Mouse (Mus musculus) liver, embryonic 14.5 days (tissue): ENCODE results near the gene Fubp1. TPM values are rescaled to one million over a fixed set of nuclear protein-coding genes. Genes with fewer than 3 reads are reported as not detected.

Source experiments
- ATAC-seq: fragments of 200-750 bp; cut with Nextera tagmentation; 2 replicates; pipeline ENCODE4 v1.8.0; 2017; ENCODE audit warnings: moderate number of reproducible peaks, mild to moderate bottlenecking, moderate library complexity; ENCODE audit not compliant: insufficient read depth
- DNase-seq, 3 experiments: peaks; one replicate each; pipeline ENCODE4 v3.0.0-alpha.2; 2012 to 2013; ENCODE audit warnings: low read depth in 3 of 3, low spot score in 3 of 3
- H3K27ac ChIP-seq: fragments of 300-500 bp; sonication (generic); 2 replicates; pipeline ENCODE4 v1.5.1; 2014; ENCODE audit warnings: moderate library complexity, mild to moderate bottlenecking, control low read depth, inconsistent platforms
- H3K27me3 ChIP-seq: fragments of 300-500 bp; sonication (generic); 2 replicates; pipeline ENCODE4 v1.6.1; 2014; ENCODE audit warnings: mild to moderate bottlenecking, low read length, moderate library complexity; ENCODE audit not compliant: control insufficient read depth, insufficient read depth
- H3K36me3 ChIP-seq: fragments of 300-500 bp; sonication (generic); replicated peaks from 2 replicates; pipeline ENCODE4 v1.6.1; 2014; ENCODE audit warnings: low read depth; ENCODE audit not compliant: control insufficient read depth, insufficient read depth
- H3K4me1 ChIP-seq, 2 experiments: fragments of 200-500 bp in 1 of 2; fragments of 300-500 bp in 1 of 2; sonication (generic) in 1 of 2; replicated peaks; 2 replicates each; pipeline ENCODE4 v1.6.1; 2012 to 2014; ENCODE audit warnings: antibody characterized with exemption in 1 of 2, inconsistent platforms in 1 of 2, low read length in 1 of 2; ENCODE audit not compliant: control insufficient read depth in 2 of 2, insufficient read depth in 2 of 2
- H3K4me2 ChIP-seq: fragments of 300-500 bp; sonication (generic); 2 replicates; pipeline ENCODE4 v1.6.1; 2014; ENCODE audit warnings: low read depth, mild to moderate bottlenecking, control low read depth, moderate library complexity
- H3K4me3 ChIP-seq, 2 experiments: fragments of 200-500 bp in 1 of 2; fragments of 300-500 bp in 1 of 2; sonication (generic) in 1 of 2; 2 replicates each; pipeline ENCODE4 v1.5.1; 2012 to 2014; ENCODE audit warnings: low read depth in 2 of 2, low read length in 2 of 2, mild to moderate bottlenecking in 2 of 2, control low read depth in 1 of 2, inconsistent platforms in 1 of 2, moderate library complexity in 1 of 2; ENCODE audit not compliant: insufficient read depth in 1 of 2
- H3K9ac ChIP-seq: fragments of 300-500 bp; sonication (generic); replicated peaks from 2 replicates; pipeline ENCODE4 v1.6.1; 2014; ENCODE audit warnings: mild to moderate bottlenecking, control low read depth, moderate library complexity
- H3K9me3 ChIP-seq: fragments of 300-500 bp; sonication (generic); 2 replicates; pipeline ENCODE4 v1.6.1; 2016; ENCODE audit warnings: low read length, mixed read lengths; ENCODE audit not compliant: control insufficient read depth
- CTCF ChIP-seq: IDR thresholded peaks from 2 replicates; pipeline ENCODE4 v1.5.1; 2016; ENCODE audit warnings: antibody characterized with exemption, low read depth, control low read depth
- EP300 ChIP-seq: IDR thresholded peaks from 2 replicates; pipeline ENCODE4 v1.6.1; 2016; ENCODE audit warnings: antibody characterized with exemption, low read depth
- WGBS: fragments of 180-500 bp; shearing (Covaris S2); extraction: QIAGEN DNeasy Blood & Tissue Kit; methylation state at CpG from one replicate; pipeline ENCODE4 v1.1.7; 2014; ENCODE audit not compliant: insufficient replicate concordance; 5-methylcytosine and 5-hydroxymethylcytosine counted together
- polyA plus RNA-seq, 2 experiments: library from polyadenylated mRNA; depleted of rRNA in 1 of 2; stranded (reverse) in 1 of 2; unstranded in 1 of 2; fragments of >200 nt; fragmentation: Nextera tagmentation in 1 of 2; extraction: Ambion mirVana in 1 of 2; gene quantifications; 2 replicates each; pipeline versions ENCODE4 v1.2.1 to v1.2.3; 2012 to 2014

Fubp1 gene
- polyA plus RNA-seq, 2 experiments, result 50.8 to 64.6 TPM

GRCm38 (mm10) chr3:152275008-152275407 is 64.8 kb downstream of the Fubp1 start:
- 75% methylated on average over 8 of the region's 8 CpGs for WGBS

GRCm38 (mm10) chr3:152276935-152277334 is 66.7 kb downstream of the Fubp1 start:
- H3K4me1 ChIP-seq, result no peaks in the 10 kb centered on the region
- no peak overlapping the region for H3K4me3 ChIP-seq
- no peak for DNase-seq
- no peaks in the 10 kb centered on the region for H3K9me3 ChIP-seq
- H3K4me2 ChIP-seq, result no peak overlapping the region
- no peak overlapping the region for H3K9ac ChIP-seq
- 79% methylated on average over 3 of the region's 3 CpGs for WGBS
- ATAC-seq, result no peak
- no peak for TF ChIP-seq CTCF
- TF ChIP-seq EP300, result no peak
- H3K36me3 ChIP-seq, result no peaks in the 10 kb centered on the region
- no peaks in the 10 kb centered on the region for H3K27me3 ChIP-seq
- no peak overlapping the region for H3K27ac ChIP-seq

More at GRCm38 (mm10) chr3:152275008-152275407, 64.8 kb downstream of the Fubp1 start:
- TF ChIP-seq CTCF (no peak), EP300 (no peak)
- H3K4me2 ChIP-seq, result no peak overlapping the region
- H3K4me3 ChIP-seq, result no peak overlapping the region
- ATAC-seq (no peak), DNase-seq (no peak)
- H3K4me1 ChIP-seq, result no peaks in the 10 kb centered on the region
- no peaks in the 10 kb centered on the region for H3K27me3 ChIP-seq
- no peaks in the 10 kb centered on the region for H3K9me3 ChIP-seq
- no peak overlapping the region for H3K9ac ChIP-seq
- no peak overlapping the region for H3K27ac ChIP-seq
- no peaks in the 10 kb centered on the region for H3K36me3 ChIP-seq

GRCm38 (mm10) chr3:152277912-152278311 is 67.7 kb downstream of the Fubp1 start:
- Histone ChIP-seq H3K9me3 (no peaks in the 10 kb centered on the region), H3K27ac (no peak overlapping the region), H3K9ac (no peak overlapping the region), H3K4me1 (no peaks in the 10 kb centered on the region; a peak in 1 of 4 replicates), H3K36me3 (no peaks in the 10 kb centered on the region), H3K27me3 (no peaks in the 10 kb centered on the region), H3K4me3 (no peak overlapping the region), H3K4me2 (no peak overlapping the region)
- TF ChIP-seq CTCF, result no peak
- TF ChIP-seq EP300, result no peak
- ATAC-seq, result no peak
- DNase-seq, result no peak
- WGBS, result 71% methylated on average over 2 of the region's 2 CpGs

- Histone ChIP-seq H3K27me3 (no peaks in the 10 kb centered on the region), H3K36me3 (no peaks in the 10 kb centered on the region), H3K9ac (no peak overlapping the region), H3K27ac (no peak overlapping the region), H3K4me1 (no peaks in the 10 kb centered on the region; a peak in 1 of 4 replicates), H3K4me2 (no peak overlapping the region), H3K9me3 (no peaks in the 10 kb centered on the region), H3K4me3 (no peak overlapping the region)
- DNase-seq (no peak), ATAC-seq (no peak)
- 72% methylated on average over 2 of the region's 2 CpGs for WGBS
- TF ChIP-seq EP300, result no peak
- no peak for TF ChIP-seq CTCF
Observed at GRCm38 (mm10) chr3:152278431-152278830, 68.2 kb downstream of the Fubp1 start.

GRCm38 (mm10) chr3:152282126-152282525 is 71.9 kb downstream of the Fubp1 start:
- Histone ChIP-seq H3K4me1 (no peaks in the 10 kb centered on the region; a peak in 1 of 4 replicates), H3K9ac (no peak overlapping the region), H3K27me3 (no peaks in the 10 kb centered on the region), H3K4me2 (no peak overlapping the region), H3K9me3 (no peaks in the 10 kb centered on the region), H3K36me3 (no peaks in the 10 kb centered on the region), H3K4me3 (no peak overlapping the region), H3K27ac (no peak overlapping the region)
- TF ChIP-seq CTCF (no peak), EP300 (no peak)
- peak; percentile 48; the same call in 1 of the 2 replicates for ATAC-seq
- DNase-seq, result peak in 1 of 3 experiments; percentile 10
- WGBS, result 20% methylated on average over 3 of the region's 3 CpGs
